Comparison of ENCODE assay signal across 12 mouse cellular contexts in the genomic region with DNA sequence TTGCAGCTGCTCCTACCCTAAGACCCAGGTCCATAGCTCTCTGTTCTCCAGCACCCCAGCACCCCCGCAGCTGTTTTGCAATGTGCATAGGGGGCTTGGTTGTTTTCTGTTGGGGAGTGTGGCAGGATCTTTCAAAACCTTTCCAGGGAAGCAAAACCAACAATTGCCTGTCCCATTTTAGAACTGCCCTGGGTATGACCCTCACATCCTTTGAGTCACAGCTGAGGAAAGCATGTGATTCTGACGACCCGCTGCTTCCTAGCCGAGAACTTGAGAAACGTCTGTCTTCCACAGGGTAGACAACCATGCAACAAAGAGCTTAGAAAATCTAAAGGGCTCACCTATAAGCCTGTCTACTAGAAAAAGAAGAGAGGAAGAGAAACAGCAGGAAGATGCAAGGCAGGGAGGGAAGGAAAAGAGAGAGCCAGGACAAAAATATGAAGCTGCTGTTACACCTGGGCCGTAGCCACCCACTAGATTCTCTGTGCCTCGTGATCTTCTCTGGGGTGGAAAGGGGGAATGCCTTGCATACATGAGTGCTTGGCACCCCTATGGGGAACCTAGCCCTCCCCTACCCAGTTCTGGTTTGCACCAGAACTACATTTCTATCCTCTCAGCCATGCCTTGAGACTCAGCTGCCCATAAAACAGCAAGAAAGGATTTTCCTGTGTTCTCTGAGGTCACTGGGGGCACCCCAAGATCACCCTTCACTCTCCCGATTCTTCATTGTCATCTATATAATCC.
DNase-seq lines count a peak whose midpoint lies in the region; ATAC-seq and TF ChIP-seq lines count a peak whose summit lies in the region.
"Had no signal": no experiment of that assay in that cellular context is flagged by ENCODE, and none has a peak within 500 bp of the region (broad histone marks: within the 10 kb centered on the region; RNA-seq: fewer than 3 reads in every experiment).

No protein-coding gene starts in this region.

- H3K79me2 ChIP-seq in macrophage (ENCODE audit: inconsistent target): no peaks in the 10 kb centered on the region

- no peaks in the 10 kb centered on the region for H3K27me3 ChIP-seq in kidney, embryonic 16.5 days (ENCODE audit: insufficient read depth, low read length)
- no peaks in the 10 kb centered on the region for H3K27me3 ChIP-seq in midbrain, embryonic 16.5 days (ENCODE audit: control insufficient read depth, insufficient read depth, low read depth, low read length)
- H3K27me3 ChIP-seq: hindbrain, embryonic 15.5 days; limb, embryonic 15.5 days had no signal

- H3K36me3 ChIP-seq in kidney, embryonic 16.5 days (ENCODE audit: insufficient read depth, low read length): no peaks in the 10 kb centered on the region
- no peaks in the 10 kb centered on the region for H3K36me3 ChIP-seq in macrophage (ENCODE audit: inconsistent target)
- no peaks in the 10 kb centered on the region for H3K36me3 ChIP-seq in midbrain, embryonic 16.5 days (ENCODE audit: control insufficient read depth, insufficient read depth, low read length)
- H3K36me3 ChIP-seq: hindbrain, embryonic 15.5 days; limb, embryonic 15.5 days had no signal

- WGBS in kidney, embryonic 16.5 days: 40% methylated on average over 8 of the region's 8 CpGs
- 15% methylated on average over 8 of the region's 8 CpGs for WGBS in bone marrow, adult 2 months
- WGBS in macrophage (ENCODE audit: missing documents): 7% methylated on average over 8 of the region's 8 CpGs
- WGBS in midbrain, embryonic 16.5 days: 67% methylated on average over 8 of the region's 8 CpGs

- H3K9me3 ChIP-seq in kidney, embryonic 16.5 days (ENCODE audit: low read length): no peaks in the 10 kb centered on the region
- H3K9me3 ChIP-seq in midbrain, embryonic 16.5 days (replicated peaks; ENCODE audit: control insufficient read depth, low read length, poor library complexity, severe bottlenecking): no peaks in the 10 kb centered on the region
- H3K9me3 ChIP-seq: hindbrain, embryonic 15.5 days; limb, embryonic 15.5 days had no signal

- no peak overlapping the region for H3K27ac ChIP-seq in kidney, embryonic 16.5 days (ENCODE audit: low read length)
- peak overlapping the region; percentile 70 for H3K27ac ChIP-seq in bone marrow, adult 2 months (ENCODE audit: control insufficient read depth, insufficient read depth, low read depth, low read length, poor library complexity)
- peak overlapping the region; percentile 100 for H3K27ac ChIP-seq in macrophage
- no peak overlapping the region for H3K27ac ChIP-seq in midbrain, embryonic 16.5 days (ENCODE audit: low read length)
- H3K27ac ChIP-seq: hindbrain, embryonic 15.5 days; limb, embryonic 15.5 days had no signal

- H3K4me2 ChIP-seq in kidney, embryonic 16.5 days (replicated peaks; ENCODE audit: low read depth, low read length): no peak overlapping the region
- no peak overlapping the region for H3K4me2 ChIP-seq in midbrain, embryonic 16.5 days (ENCODE audit: low read length)
- H3K4me2 ChIP-seq: hindbrain, embryonic 15.5 days; limb, embryonic 15.5 days had no signal

- H3K4me1 ChIP-seq in kidney, embryonic 16.5 days (ENCODE audit: insufficient read depth, low read length): no peaks in the 10 kb centered on the region
- H3K4me1 ChIP-seq in bone marrow, adult 2 months (ENCODE audit: control insufficient read depth, insufficient read depth, low read length): no peaks in the 10 kb centered on the region; the same call in 1 of the 2 replicates
- H3K4me1 ChIP-seq in midbrain, embryonic 16.5 days (ENCODE audit: control insufficient read depth, insufficient read depth, low read length): no peaks in the 10 kb centered on the region
- H3K4me1 ChIP-seq: hindbrain, embryonic 15.5 days; limb, embryonic 15.5 days had no signal

- no peak for TF ChIP-seq CTCF in bone marrow, adult 2 months (IDR thresholded peaks at IDR 0.05; ENCODE audit: control insufficient read depth, insufficient read depth, low read length)

- no peak for ATAC-seq in kidney, embryonic 16.5 days (ENCODE audit: low FRiP score, low TSS enrichment)
- ATAC-seq in midbrain, embryonic 16.5 days: no peak

- peak; percentile 27 for DNase-seq in adrenal gland, adult 2 months
- DNase-seq in adrenal gland, postnatal 10 days: no peak
- peak; percentile 18 for DNase-seq in kidney, postnatal 14 days
- no peak for DNase-seq in cerebellum, adult 11-12 months
- DNase-seq: gastrocnemius, postnatal 14 days; thymus, postnatal 4 days had no signal

- no peak for TF ChIP-seq POLR2A in bone marrow, adult 2 months (IDR thresholded peaks at IDR 0.05; ENCODE audit: borderline replicate concordance, control insufficient read depth, low read depth, low read length)

- H3K4me3 ChIP-seq in kidney, embryonic 16.5 days (ENCODE audit: low read length): no peak overlapping the region
- H3K4me3 ChIP-seq in bone marrow, adult 2 months (replicated peaks; ENCODE audit: control insufficient read depth, low read depth, low read length): peak overlapping the region; percentile 27
- H3K4me3 ChIP-seq in macrophage (ENCODE audit: inconsistent target): no peak overlapping the region
- H3K4me3 ChIP-seq in midbrain, embryonic 16.5 days (ENCODE audit: low read depth, low read length): no peak overlapping the region
- H3K4me3 ChIP-seq: hindbrain, embryonic 15.5 days; limb, embryonic 15.5 days had no signal

- no peak overlapping the region for H3K9ac ChIP-seq in kidney, embryonic 16.5 days (replicated peaks; ENCODE audit: low read length)
- H3K9ac ChIP-seq in midbrain, embryonic 16.5 days (ENCODE audit: low read depth, low read length): no peak overlapping the region
- H3K9ac ChIP-seq: hindbrain, embryonic 15.5 days; limb, embryonic 15.5 days had no signal

Comparison
In these comparisons a context has a peak if more than half of its experiments do, and no peak if none do; other contexts are left out.
1. DNase-seq: peak in adrenal gland, adult 2 months (single experiment) and kidney, postnatal 14 days (single experiment); none in adrenal gland, postnatal 10 days (single experiment) and cerebellum, adult 11-12 months (single experiment).
2. H3K27ac ChIP-seq: peak in bone marrow, adult 2 months (single experiment) and macrophage (single experiment); none in kidney, embryonic 16.5 days (single experiment) and midbrain, embryonic 16.5 days (single experiment).